Mouse (Mus musculus) liver, embryonic 14.5 days (tissue): ENCODE measurements at regions not wholly inside any gene's neighbourhood (a gene's known extent, or its start where the extent isn't known, plus 50 kb on each side); places are given as distances from the start of the nearest gene placed in this dataset.

ENCODE experiments used
- ATAC-seq: fragments of 200-750 bp; cut with Nextera tagmentation; 2 replicates; pipeline ENCODE4 v1.8.0; 2017; ENCODE audit warnings: moderate number of reproducible peaks, mild to moderate bottlenecking, moderate library complexity; ENCODE audit not compliant: insufficient read depth
- DNase-seq, 3 experiments: peaks; one replicate each; pipeline ENCODE4 v3.0.0-alpha.2; 2012 to 2013; ENCODE audit warnings: low read depth in 3 of 3, low spot score in 3 of 3
- H3K27ac ChIP-seq: fragments of 300-500 bp; sonication (generic); 2 replicates; pipeline ENCODE4 v1.5.1; 2014; ENCODE audit warnings: moderate library complexity, mild to moderate bottlenecking, control low read depth, inconsistent platforms
- H3K27me3 ChIP-seq: fragments of 300-500 bp; sonication (generic); 2 replicates; pipeline ENCODE4 v1.6.1; 2014; ENCODE audit warnings: mild to moderate bottlenecking, low read length, moderate library complexity; ENCODE audit not compliant: control insufficient read depth, insufficient read depth
- H3K36me3 ChIP-seq: fragments of 300-500 bp; sonication (generic); replicated peaks from 2 replicates; pipeline ENCODE4 v1.6.1; 2014; ENCODE audit warnings: low read depth; ENCODE audit not compliant: control insufficient read depth, insufficient read depth
- H3K4me1 ChIP-seq, 2 experiments: fragments of 200-500 bp in 1 of 2; fragments of 300-500 bp in 1 of 2; sonication (generic) in 1 of 2; replicated peaks; 2 replicates each; pipeline ENCODE4 v1.6.1; 2012 to 2014; ENCODE audit warnings: antibody characterized with exemption in 1 of 2, inconsistent platforms in 1 of 2, low read length in 1 of 2; ENCODE audit not compliant: control insufficient read depth in 2 of 2, insufficient read depth in 2 of 2
- H3K4me2 ChIP-seq: fragments of 300-500 bp; sonication (generic); 2 replicates; pipeline ENCODE4 v1.6.1; 2014; ENCODE audit warnings: low read depth, mild to moderate bottlenecking, control low read depth, moderate library complexity
- H3K4me3 ChIP-seq, 2 experiments: fragments of 200-500 bp in 1 of 2; fragments of 300-500 bp in 1 of 2; sonication (generic) in 1 of 2; 2 replicates each; pipeline ENCODE4 v1.5.1; 2012 to 2014; ENCODE audit warnings: low read depth in 2 of 2, low read length in 2 of 2, mild to moderate bottlenecking in 2 of 2, control low read depth in 1 of 2, inconsistent platforms in 1 of 2, moderate library complexity in 1 of 2; ENCODE audit not compliant: insufficient read depth in 1 of 2
- H3K9ac ChIP-seq: fragments of 300-500 bp; sonication (generic); replicated peaks from 2 replicates; pipeline ENCODE4 v1.6.1; 2014; ENCODE audit warnings: mild to moderate bottlenecking, control low read depth, moderate library complexity
- H3K9me3 ChIP-seq: fragments of 300-500 bp; sonication (generic); 2 replicates; pipeline ENCODE4 v1.6.1; 2016; ENCODE audit warnings: low read length, mixed read lengths; ENCODE audit not compliant: control insufficient read depth
- CTCF ChIP-seq: IDR thresholded peaks from 2 replicates; pipeline ENCODE4 v1.5.1; 2016; ENCODE audit warnings: antibody characterized with exemption, low read depth, control low read depth
- EP300 ChIP-seq: IDR thresholded peaks from 2 replicates; pipeline ENCODE4 v1.6.1; 2016; ENCODE audit warnings: antibody characterized with exemption, low read depth
- WGBS: fragments of 180-500 bp; shearing (Covaris S2); extraction: QIAGEN DNeasy Blood & Tissue Kit; methylation state at CpG from one replicate; pipeline ENCODE4 v1.1.7; 2014; ENCODE audit not compliant: insufficient replicate concordance; 5-methylcytosine and 5-hydroxymethylcytosine counted together

DNA sequence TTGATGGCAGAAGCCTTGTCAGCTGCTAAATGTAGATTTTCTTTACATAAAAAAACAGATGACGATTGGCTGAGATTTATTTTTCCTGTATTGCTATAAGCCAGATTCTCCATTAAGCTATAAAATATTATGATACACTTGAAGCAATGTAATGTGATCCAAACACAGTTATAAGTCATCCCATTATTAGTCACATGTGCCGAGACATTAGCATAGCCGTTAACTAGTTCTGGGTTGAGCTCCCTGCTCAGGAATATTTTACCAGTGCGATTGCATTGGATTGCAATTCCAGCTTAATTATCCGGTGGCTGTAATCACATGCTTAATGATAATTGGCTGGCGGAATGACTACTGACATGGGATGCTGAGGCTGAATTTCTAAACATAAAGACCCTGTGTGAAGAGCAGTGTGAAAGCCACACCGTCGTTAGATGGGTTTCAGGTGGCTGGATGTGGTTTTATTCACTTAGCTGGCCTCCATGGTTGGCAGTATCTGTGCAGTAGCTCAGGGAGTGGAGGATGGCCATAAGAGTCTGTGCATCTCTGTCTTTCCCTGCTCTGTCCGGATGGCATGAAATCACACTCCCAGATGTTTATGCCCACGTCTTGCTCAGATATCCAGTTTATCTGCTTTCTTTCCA, 344.7 kb downstream of the Slc4a3 start:
- 70% methylated on average over 10 of the region's 10 CpGs for WGBS

DNA sequence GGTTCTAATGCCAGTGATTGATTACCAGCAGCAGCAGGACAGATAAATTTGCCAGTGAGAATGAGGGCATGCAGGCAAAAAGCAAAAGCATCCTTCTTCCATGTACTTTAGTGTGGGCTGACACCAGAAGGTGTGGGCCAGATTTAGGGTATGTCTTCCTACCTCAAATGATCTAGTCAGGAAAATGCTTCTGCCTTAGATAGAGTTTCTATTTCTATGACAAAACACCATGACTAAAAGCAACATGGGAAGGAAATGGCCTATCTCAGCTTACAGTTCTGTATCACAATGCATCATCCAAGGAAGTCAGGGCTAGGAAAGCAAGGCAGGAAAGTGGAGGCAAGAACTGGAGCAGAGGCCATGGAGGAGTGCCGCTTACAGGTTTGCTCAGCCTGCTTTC, 349.5 kb downstream of the Slc4a3 start:
- H3K4me2 ChIP-seq, result no peak overlapping the region
- no peaks in the 10 kb centered on the region for H3K27me3 ChIP-seq
- ATAC-seq (no peak), DNase-seq (no peak)
- no peaks in the 10 kb centered on the region for H3K4me1 ChIP-seq
- no peak overlapping the region for H3K27ac ChIP-seq
- H3K4me3 ChIP-seq, result no peak overlapping the region
- H3K36me3 ChIP-seq, result no peaks in the 10 kb centered on the region
- H3K9ac ChIP-seq, result no peak overlapping the region
- no peaks in the 10 kb centered on the region for H3K9me3 ChIP-seq
- WGBS, result 57% methylated on average over 1 of the region's 1 CpGs
- TF ChIP-seq EP300 (no peak), CTCF (no peak)

More for the DNA sequence above, 344.7 kb downstream of the Slc4a3 start:
- H3K4me2 ChIP-seq, result no peak overlapping the region
- H3K9me3 ChIP-seq, result no peaks in the 10 kb centered on the region
- no peaks in the 10 kb centered on the region for H3K36me3 ChIP-seq
- H3K27ac ChIP-seq, result no peak overlapping the region
- H3K4me3 ChIP-seq, result no peak overlapping the region
- TF ChIP-seq CTCF (no peak), EP300 (no peak)
- H3K9ac ChIP-seq, result no peak overlapping the region
- no peaks in the 10 kb centered on the region for H3K4me1 ChIP-seq
- DNase-seq (no peak), ATAC-seq (no peak)
- no peaks in the 10 kb centered on the region for H3K27me3 ChIP-seq

DNA sequence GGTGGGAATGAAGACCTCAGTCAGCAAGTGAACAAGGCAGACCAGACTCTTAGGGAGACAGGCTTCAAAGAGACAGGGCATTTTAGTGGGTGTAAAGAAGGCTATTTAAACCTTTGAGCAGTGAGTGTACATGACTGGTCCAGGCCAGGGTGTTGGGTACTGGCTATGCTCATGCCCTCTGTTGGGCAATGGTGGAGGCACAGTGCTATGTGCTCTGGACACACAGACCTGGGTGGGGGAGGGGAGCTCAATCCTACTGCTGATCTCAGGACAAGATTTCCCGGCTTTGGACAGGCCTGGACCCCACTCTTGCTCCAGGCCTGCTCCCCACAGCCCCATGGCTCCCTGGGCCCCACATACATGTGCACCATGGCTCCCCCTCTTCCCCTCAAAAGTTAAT, 355.1 kb downstream of the Slc4a3 start:
- Histone ChIP-seq H3K9ac (no peak overlapping the region), H3K9me3 (no peaks in the 10 kb centered on the region), H3K27me3 (no peaks in the 10 kb centered on the region), H3K27ac (no peak overlapping the region), H3K36me3 (no peaks in the 10 kb centered on the region), H3K4me2 (no peak overlapping the region), H3K4me1 (no peaks in the 10 kb centered on the region), H3K4me3 (no peak overlapping the region)
- no peak for TF ChIP-seq EP300
- no peak for TF ChIP-seq CTCF
- ATAC-seq (no peak), DNase-seq (no peak)
- 36% methylated on average over 1 of the region's 1 CpGs for WGBS

DNA sequence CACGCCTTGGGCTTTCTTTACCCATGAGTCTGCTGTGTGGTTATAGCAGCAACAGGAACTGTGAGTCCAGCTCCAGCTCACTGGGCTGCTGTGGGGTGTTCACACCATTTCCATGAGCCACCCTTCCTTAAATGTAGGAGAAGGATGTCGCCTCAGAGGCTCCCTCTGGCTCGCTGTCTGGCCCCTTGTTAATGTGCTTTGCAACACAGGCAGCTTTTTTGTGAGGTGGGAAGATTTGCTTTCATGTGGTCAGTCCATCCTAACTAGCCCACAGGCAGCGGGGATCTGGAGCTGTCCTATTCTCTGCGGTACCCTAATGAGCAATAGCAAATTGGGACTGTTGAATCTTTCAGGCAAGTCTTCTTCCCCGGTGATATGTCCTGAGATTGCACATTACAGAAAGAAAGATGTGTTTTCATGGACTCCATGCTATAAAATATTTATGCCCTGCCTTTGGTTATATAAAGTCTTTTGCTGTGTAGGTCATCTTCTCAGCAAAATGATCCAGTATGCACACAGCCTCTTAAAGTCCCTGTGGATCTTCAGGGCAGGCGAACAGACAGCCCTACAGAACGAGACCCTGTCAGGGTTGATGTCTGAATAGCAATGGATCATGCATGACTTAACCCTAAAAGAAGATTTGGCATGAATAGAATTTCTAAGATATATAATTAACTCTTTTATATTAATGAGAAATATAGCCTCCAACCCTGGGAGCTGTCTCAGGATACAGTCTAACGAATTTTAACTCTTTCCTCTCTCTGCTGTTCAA, 359.8 kb downstream of the Slc4a3 start:
- WGBS, result 57% methylated on average over 9 of the region's 9 CpGs
- Histone ChIP-seq H3K9me3 (no peaks in the 10 kb centered on the region), H3K4me2 (no peak overlapping the region), H3K4me3 (no peak overlapping the region), H3K36me3 (no peaks in the 10 kb centered on the region), H3K27ac (no peak overlapping the region), H3K4me1 (no peaks in the 10 kb centered on the region), H3K27me3 (no peaks in the 10 kb centered on the region), H3K9ac (no peak overlapping the region)
- no peak for ATAC-seq
- TF ChIP-seq CTCF, result no peak
- TF ChIP-seq EP300, result no peak
- DNase-seq, result no peak

DNA sequence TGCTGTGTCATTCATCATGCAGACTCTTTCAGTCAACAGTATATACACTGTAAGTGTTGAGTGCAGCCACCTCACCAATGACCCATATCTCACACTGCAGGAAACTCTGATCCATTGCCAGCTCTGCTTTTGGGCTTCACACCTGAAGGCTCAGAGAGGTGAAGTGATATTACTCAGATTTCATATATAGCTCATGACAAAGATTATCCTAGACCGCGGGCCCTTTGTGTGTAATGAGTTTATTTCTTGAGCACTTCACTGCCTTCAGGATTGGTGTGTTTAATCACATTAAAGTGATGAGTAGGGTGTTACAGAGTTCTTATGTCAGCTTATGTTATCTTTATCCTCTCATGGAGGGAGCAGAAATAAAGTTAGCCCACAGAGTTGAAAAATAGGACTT, 369.2 kb downstream of the Slc4a3 start:
- WGBS, result 75% methylated on average over 2 of the region's 2 CpGs
- DNase-seq, result no peak
- Histone ChIP-seq H3K27me3 (no peaks in the 10 kb centered on the region), H3K9me3 (no peaks in the 10 kb centered on the region), H3K36me3 (no peaks in the 10 kb centered on the region), H3K4me3 (no peak overlapping the region), H3K27ac (no peak overlapping the region), H3K4me2 (no peak overlapping the region), H3K4me1 (no peaks in the 10 kb centered on the region), H3K9ac (no peak overlapping the region)
- TF ChIP-seq EP300 (no peak), CTCF (no peak)
- no peak for ATAC-seq
